Mouse (Mus musculus) neural tube, embryonic 14.5 days (tissue): ENCODE measurements around the gene Chd6. TPM values are rescaled to one million over a fixed set of nuclear protein-coding genes. Genes with fewer than 3 reads are reported as not detected.
A peak's percentile ranks its signal among the peaks of the same experiment; 100 is the strongest.
"Not testable (repeated sequence)": the region's sequence is repeated elsewhere in the genome, so short reads cannot be mapped to it uniquely, and the experiment has no call there.

Source experiments
- ATAC-seq: fragments of 200-750 bp; cut with Nextera tagmentation; 2 replicates; pipeline ENCODE4 v1.8.0; 2017; ENCODE audit warnings: low read depth, mild to moderate bottlenecking, moderate TSS enrichment, moderate library complexity
- H3K27ac ChIP-seq: fragments of 300-500 bp; sonication (generic); 2 replicates; pipeline ENCODE4 v1.5.1; 2014; ENCODE audit warnings: low read depth, mild to moderate bottlenecking, control low read depth, low read length, moderate library complexity, mixed read lengths
- H3K27me3 ChIP-seq: fragments of 300-500 bp; sonication (generic); 2 replicates; pipeline ENCODE4 v1.6.1; 2014; ENCODE audit warnings: low read length; ENCODE audit not compliant: control insufficient read depth, insufficient read depth
- H3K36me3 ChIP-seq: fragments of 300-500 bp; sonication (generic); 2 replicates; pipeline ENCODE4 v1.6.1; 2014; ENCODE audit warnings: low read length, mixed read lengths; ENCODE audit not compliant: control insufficient read depth, insufficient read depth
- H3K4me1 ChIP-seq: fragments of 300-500 bp; sonication (generic); 2 replicates; pipeline ENCODE4 v1.6.1; 2014; ENCODE audit warnings: low read length; ENCODE audit not compliant: control insufficient read depth, insufficient read depth
- H3K4me2 ChIP-seq: fragments of 300-500 bp; sonication (generic); 2 replicates; pipeline ENCODE4 v1.6.1; 2014; ENCODE audit warnings: mild to moderate bottlenecking, low read depth, low read length, control low read depth
- H3K4me3 ChIP-seq: fragments of 300-500 bp; sonication (generic); 2 replicates; pipeline ENCODE4 v1.5.1; 2014; ENCODE audit warnings: low read depth, low read length, control low read depth, mixed read lengths
- H3K9ac ChIP-seq: fragments of 300-500 bp; sonication (generic); replicated peaks from 2 replicates; pipeline ENCODE4 v1.6.1; 2014; ENCODE audit warnings: low read depth, mild to moderate bottlenecking, control low read depth, low read length, mixed read lengths
- H3K9me3 ChIP-seq: fragments of 300-500 bp; sonication (generic); 2 replicates; pipeline ENCODE4 v1.6.1; 2016; ENCODE audit warnings: low read length; ENCODE audit not compliant: control insufficient read depth
- WGBS: fragments of 180-500 bp; shearing (Covaris S2); extraction: QIAGEN DNeasy Blood & Tissue Kit; methylation state at CpG from one replicate; pipeline ENCODE4 v1.1.7; 2014; 5-methylcytosine and 5-hydroxymethylcytosine counted together
- polyA plus RNA-seq: library from polyadenylated mRNA; unstranded; fragments of >200 nt; fragmentation: Nextera tagmentation; extraction: Ambion mirVana; gene quantifications from 2 replicates; pipeline ENCODE4 v1.2.1, GENCODE M21; 2014

Gene Chd6
- polyA plus RNA-seq, 1 experiment from 2014 or later, result 45.6 TPM

DNA sequence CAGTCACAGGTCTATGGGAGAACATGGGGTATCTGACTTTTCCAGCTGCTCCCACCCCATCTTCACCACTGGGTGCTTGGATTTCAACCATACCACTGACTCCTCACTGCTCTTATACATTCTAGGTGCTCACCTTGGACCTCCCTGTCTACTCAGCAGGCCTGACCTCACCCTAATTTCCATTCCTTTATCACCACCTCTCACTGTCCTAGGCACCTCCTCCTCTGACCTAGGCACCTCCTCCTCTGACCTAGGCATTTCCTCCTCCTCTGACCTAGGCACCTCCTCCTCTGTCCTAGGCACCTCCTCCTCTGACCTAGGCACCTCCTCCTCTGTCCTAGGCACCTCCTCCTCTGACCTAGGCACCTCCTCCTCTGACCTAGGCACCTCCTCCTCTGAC, 151.6 kb downstream of the Chd6 start:
- not testable (repeated sequence) for H3K9ac ChIP-seq, ATAC-seq, H3K4me1 ChIP-seq, H3K4me3 ChIP-seq, H3K27me3 ChIP-seq, H3K4me2 ChIP-seq, H3K27ac ChIP-seq, H3K9me3 ChIP-seq
- H3K36me3 ChIP-seq, result peaks cover 54% of the 10 kb centered on the region

DNA sequence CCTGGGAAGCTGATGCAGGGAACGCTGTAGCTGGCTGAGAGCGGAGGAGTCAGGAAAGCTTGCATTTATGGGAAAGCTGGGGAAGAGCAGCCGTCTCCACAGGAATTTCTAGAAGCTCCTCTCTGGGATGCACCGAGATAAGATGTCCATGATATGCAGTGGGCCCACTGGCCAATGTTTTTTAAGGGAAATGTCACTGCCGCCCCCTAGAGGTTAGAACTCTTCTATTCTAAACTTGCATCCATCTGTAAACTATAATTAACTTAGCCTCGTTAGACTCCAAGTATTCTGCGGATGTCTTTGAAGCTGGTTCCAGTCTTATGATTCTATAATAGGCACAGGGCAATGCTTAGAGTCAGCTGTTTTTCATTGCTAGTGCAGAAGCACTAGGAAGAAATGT, 153.5 kb downstream of the Chd6 start:
- H3K27ac ChIP-seq, result no peak overlapping the region
- H3K4me3 ChIP-seq, result no peak overlapping the region
- no peak for ATAC-seq
- no peak overlapping the region for H3K4me2 ChIP-seq
- peaks cover 47% of the 10 kb centered on the region for H3K36me3 ChIP-seq
- H3K4me1 ChIP-seq, result no peaks in the 10 kb centered on the region
- no peaks in the 10 kb centered on the region for H3K27me3 ChIP-seq
- H3K9ac ChIP-seq, result no peak overlapping the region
- H3K9me3 ChIP-seq, result no peaks in the 10 kb centered on the region
- 83% methylated on average over 7 of the region's 7 CpGs for WGBS

DNA sequence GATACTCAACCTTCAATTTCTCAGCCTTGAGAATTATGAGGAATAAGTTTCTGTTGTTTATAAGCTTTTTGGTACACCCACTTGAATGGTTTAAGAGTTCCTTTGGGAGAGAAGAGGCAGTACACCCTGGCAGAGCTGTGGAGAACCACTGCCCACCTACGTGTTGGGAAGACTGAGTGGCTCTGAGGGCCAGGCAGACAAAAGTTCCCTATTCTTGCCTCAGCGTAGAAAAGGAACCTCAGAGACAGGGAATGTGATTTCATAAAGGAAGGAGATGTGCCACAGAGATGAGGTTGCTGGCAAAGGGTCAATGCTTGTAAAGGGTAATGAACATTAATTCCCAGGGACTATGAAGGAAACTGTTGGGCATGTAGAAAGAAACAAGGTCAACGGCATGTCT, 154.3 kb downstream of the Chd6 start:
- Histone ChIP-seq H3K9me3 (no peaks in the 10 kb centered on the region), H3K27me3 (no peaks in the 10 kb centered on the region), H3K27ac (no peak overlapping the region), H3K4me3 (no peak overlapping the region), H3K36me3 (peaks cover 50% of the 10 kb centered on the region), H3K4me1 (no peaks in the 10 kb centered on the region), H3K9ac (no peak overlapping the region), H3K4me2 (no peak overlapping the region)
- WGBS, result 87% methylated on average over 3 of the region's 3 CpGs
- ATAC-seq, result no peak

DNA sequence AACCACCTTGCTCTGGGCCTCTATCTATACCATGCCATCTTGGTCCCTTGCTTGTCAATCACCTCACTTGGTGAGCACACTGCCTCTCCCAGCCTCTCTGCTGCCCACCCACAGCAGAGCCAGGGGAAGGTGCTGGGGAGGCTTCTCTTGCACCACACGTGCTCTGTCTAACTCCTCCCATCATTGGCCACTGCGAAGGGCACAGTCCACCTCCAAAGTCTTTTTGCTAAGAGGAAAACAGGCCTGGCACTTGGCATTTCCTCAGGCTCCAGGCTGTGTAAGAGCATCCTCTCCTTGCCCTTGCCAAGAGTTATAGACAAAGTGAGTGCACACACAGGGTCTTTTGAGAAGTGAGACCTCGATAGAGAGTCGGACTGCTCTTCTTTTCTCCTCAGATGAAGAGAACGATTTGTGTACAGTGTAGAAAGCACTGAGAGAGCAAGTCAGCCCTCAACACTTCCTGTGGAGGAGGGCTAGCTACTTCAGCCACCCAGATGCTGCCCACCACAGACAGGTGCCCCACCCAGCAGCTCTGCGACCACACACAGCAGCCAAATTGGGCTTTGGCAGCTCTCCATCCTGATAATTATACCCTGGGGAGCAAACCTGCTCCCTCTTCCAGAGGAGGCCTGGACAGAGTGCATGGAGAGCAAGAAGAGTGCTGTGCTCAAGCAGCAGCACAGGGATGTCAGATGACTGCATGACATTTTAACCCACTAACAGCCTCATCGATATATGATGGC, 155.6 kb downstream of the Chd6 start:
- Histone ChIP-seq H3K9me3 (no peaks in the 10 kb centered on the region), H3K4me2 (no peak overlapping the region), H3K36me3 (peaks cover 58% of the 10 kb centered on the region), H3K9ac (no peak overlapping the region), H3K27me3 (no peaks in the 10 kb centered on the region), H3K4me1 (no peaks in the 10 kb centered on the region), H3K27ac (no peak overlapping the region), H3K4me3 (no peak overlapping the region)
- 78% methylated on average over 7 of the region's 7 CpGs for WGBS
- peak; percentile 41; the same call in 1 of the 2 replicates for ATAC-seq

DNA sequence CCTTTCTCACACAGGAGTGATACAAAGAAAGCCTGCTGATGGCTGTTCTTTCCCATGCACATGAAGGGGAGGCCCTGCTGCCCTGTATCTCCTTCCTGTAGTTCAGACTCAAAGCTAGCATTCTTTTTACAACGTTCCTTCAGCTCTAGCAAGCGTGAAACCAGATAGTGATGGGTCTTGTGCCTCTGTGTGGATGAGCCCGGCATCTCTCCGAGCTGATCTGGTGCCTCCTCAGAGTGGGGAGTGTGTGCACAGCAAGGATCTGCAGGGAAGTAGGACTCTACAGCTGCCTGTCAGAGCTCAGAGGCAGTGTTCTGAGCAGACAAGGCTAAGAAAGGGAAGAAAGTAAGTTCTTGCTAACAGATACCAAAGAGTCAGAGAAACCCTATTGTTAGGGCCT, 157.3 kb downstream of the Chd6 start:
- H3K4me2 ChIP-seq, result no peak overlapping the region
- H3K4me3 ChIP-seq, result no peak overlapping the region
- peaks cover 59% of the 10 kb centered on the region for H3K36me3 ChIP-seq
- no peaks in the 10 kb centered on the region for H3K27me3 ChIP-seq
- H3K9ac ChIP-seq, result no peak overlapping the region
- H3K27ac ChIP-seq, result no peak overlapping the region
- 80% methylated on average over 4 of the region's 4 CpGs for WGBS
- H3K9me3 ChIP-seq, result no peaks in the 10 kb centered on the region
- ATAC-seq, result no peak
- H3K4me1 ChIP-seq, result no peaks in the 10 kb centered on the region

DNA sequence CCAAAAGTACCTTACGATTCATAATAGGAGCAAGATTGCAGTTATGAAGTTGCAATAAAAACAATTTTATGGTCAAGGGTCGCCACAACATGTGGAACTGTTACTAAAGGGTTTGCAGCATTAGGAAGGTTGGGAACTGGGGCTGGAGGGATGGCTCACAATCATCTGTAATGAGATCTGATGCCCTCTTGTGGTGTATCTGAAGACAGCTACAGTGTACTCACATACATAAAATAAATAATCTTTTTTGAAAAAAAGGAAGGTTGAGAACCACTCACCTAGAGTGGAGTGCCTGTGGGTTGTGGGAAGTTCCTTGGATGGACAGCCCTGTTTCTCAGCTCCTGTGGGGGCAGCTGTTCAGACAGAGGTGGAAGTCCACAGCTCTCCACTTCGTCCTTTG, 166.4 kb downstream of the Chd6 start:
- WGBS, result 70% methylated on average over 3 of the region's 3 CpGs
- no peak overlapping the region for H3K9ac ChIP-seq
- ATAC-seq, result no peak

DNA sequence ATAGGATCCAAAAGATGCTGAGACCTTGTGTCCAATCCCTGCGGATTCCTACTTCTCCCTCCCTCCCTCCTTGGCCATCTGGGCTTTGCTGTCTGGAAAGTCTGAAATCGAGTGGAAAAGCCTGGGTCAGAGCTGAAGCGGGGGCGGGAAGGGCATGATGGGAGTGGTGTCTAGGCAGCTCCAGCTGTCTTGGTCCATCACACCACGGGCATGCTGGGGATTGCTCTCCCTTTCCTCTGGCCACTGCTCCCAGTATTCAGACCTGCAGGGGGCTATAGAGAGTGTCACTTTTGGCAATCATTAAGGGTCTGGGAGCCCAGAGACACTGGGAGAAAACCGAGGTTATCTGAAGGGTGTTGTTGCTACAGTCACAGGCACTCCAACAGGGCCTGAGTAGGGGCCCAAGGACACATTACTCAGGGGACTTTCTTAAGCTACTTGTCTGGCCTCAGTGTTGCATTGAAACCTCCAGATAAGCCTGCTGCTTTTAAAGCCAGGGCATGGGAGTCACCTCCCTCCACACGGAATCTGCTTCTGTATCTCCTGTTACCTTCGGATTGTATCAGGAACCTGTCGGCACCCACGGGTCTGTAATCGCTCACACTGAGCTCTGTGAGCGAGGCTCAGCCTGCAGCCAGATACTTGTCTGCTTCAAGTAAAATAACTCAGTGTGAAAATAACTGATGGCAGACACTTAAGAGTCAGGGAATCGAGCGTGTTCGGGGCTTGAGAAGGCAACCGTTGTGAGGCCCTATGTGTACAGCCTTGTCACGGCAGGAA, 167.8 kb downstream of the Chd6 start:
- H3K4me2 ChIP-seq, result no peak overlapping the region
- no peaks in the 10 kb centered on the region for H3K27me3 ChIP-seq
- no peaks in the 10 kb centered on the region for H3K9me3 ChIP-seq
- no peaks in the 10 kb centered on the region for H3K36me3 ChIP-seq
- no peak overlapping the region for H3K4me3 ChIP-seq
- H3K4me1 ChIP-seq, result no peaks in the 10 kb centered on the region
- H3K27ac ChIP-seq, result no peak overlapping the region
- WGBS, result 76% methylated on average over 17 of the region's 17 CpGs
- ATAC-seq, result no peak
- no peak overlapping the region for H3K9ac ChIP-seq

More for the DNA sequence above, 166.4 kb downstream of the Chd6 start:
- H3K27ac ChIP-seq, result no peak overlapping the region
- no peaks in the 10 kb centered on the region for H3K9me3 ChIP-seq
- no peaks in the 10 kb centered on the region for H3K27me3 ChIP-seq
- no peaks in the 10 kb centered on the region for H3K36me3 ChIP-seq
- no peaks in the 10 kb centered on the region for H3K4me1 ChIP-seq
- no peak overlapping the region for H3K4me3 ChIP-seq
- H3K4me2 ChIP-seq, result no peak overlapping the region

DNA sequence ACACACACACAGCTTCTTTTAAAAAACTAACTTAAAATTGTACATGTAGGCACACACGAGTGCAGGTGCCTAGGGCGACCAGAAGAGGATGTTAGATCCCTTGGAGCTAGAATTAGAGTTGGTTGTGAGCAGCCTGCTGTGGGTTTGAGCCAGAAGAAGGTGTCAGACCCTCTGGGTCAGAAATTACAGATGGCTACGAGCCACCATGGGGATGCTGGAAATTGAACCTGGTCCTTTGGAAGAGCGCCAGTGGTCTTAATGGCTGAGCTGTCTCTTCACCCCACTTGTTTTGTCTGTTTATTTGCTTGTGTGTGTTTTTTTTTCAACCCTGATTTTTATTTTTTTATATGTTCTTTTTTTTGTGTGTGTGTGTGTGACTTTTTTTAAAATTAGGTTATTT, 174.4 kb downstream of the Chd6 start:
- WGBS, result 64% methylated on average over 4 of the region's 4 CpGs

DNA sequence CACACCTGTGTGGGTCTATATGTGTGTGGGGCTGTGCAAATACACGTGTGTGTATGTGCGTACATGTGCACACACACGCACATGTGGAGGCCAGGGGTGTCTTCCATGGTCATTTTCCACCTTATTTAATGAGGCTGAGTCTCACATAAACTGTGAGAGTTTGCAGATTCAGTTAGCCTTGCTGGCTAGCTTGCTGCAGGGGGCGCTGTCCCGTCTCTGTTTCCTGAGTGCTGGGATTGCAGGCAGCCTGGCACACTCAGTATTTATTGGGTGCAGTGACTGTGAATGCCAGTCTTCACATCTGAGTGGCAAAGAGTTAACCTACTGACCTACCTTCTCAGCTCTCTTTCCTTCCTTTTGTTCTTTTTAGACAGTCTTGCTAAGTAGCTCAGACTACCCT, 175.0 kb downstream of the Chd6 start:
- Histone ChIP-seq H3K4me2 (no peak overlapping the region), H3K4me3 (no peak overlapping the region), H3K36me3 (no peaks in the 10 kb centered on the region), H3K9me3 (no peaks in the 10 kb centered on the region), H3K4me1 (no peaks in the 10 kb centered on the region), H3K27ac (no peak overlapping the region), H3K9ac (no peak overlapping the region), H3K27me3 (no peaks in the 10 kb centered on the region)
- 65% methylated on average over 5 of the region's 5 CpGs for WGBS
- ATAC-seq, result no peak

More for the DNA sequence above, 174.4 kb downstream of the Chd6 start:
- Histone ChIP-seq H3K36me3 (no peaks in the 10 kb centered on the region), H3K9ac (no peak overlapping the region), H3K4me2 (no peak overlapping the region), H3K4me3 (no peak overlapping the region), H3K4me1 (no peaks in the 10 kb centered on the region), H3K27ac (no peak overlapping the region), H3K9me3 (no peaks in the 10 kb centered on the region), H3K27me3 (no peaks in the 10 kb centered on the region)
- ATAC-seq, result no peak
